Mouse (Mus musculus) midbrain, postnatal 0 days (tissue): Measurements from ENCODE around the gene Tenm2. TPM values are rescaled to one million over a fixed set of nuclear protein-coding genes. Genes with fewer than 3 reads are reported as not detected.

Experiments used
- ATAC-seq: fragments of 200-750 bp; cut with Nextera tagmentation; 2 replicates; pipeline ENCODE4 v1.8.0; 2017; ENCODE audit warnings: moderate number of reproducible peaks, mild to moderate bottlenecking, moderate TSS enrichment, moderate library complexity; ENCODE audit not compliant: low FRiP score
- DNase-seq: peaks from one replicate; pipeline ENCODE4 v3.0.0-alpha.2; 2015; ENCODE audit warnings: low spot score
- H3K27ac ChIP-seq: fragments of 300-500 bp; sonication (generic); 2 replicates; pipeline ENCODE4 v1.5.1; 2014; ENCODE audit warnings: low read depth, mild to moderate bottlenecking, low read length, mixed read lengths
- H3K27me3 ChIP-seq: fragments of 300-500 bp; sonication (generic); 2 replicates; pipeline ENCODE4 v1.6.1; 2014; ENCODE audit warnings: low read length, control low read depth, mixed read lengths; ENCODE audit not compliant: insufficient read depth
- H3K36me3 ChIP-seq: fragments of 300-500 bp; sonication (generic); 2 replicates; pipeline ENCODE4 v1.6.1; 2014; ENCODE audit warnings: low read length, control low read depth, mixed read lengths; ENCODE audit not compliant: insufficient read depth
- H3K4me1 ChIP-seq: fragments of 300-500 bp; sonication (generic); 2 replicates; pipeline ENCODE4 v1.6.1; 2014; ENCODE audit warnings: mild to moderate bottlenecking, control low read depth, antibody characterized with exemption, low read length, mixed read lengths; ENCODE audit not compliant: insufficient read depth
- H3K4me2 ChIP-seq: fragments of 300-500 bp; sonication (generic); 2 replicates; pipeline ENCODE4 v1.6.1; 2014; ENCODE audit warnings: low read depth, mild to moderate bottlenecking, low read length, mixed read lengths; ENCODE audit not compliant: poor library complexity, severe bottlenecking
- H3K4me3 ChIP-seq: fragments of 300-500 bp; sonication (generic); 2 replicates; pipeline ENCODE4 v1.5.1; 2014; ENCODE audit warnings: low read depth, mild to moderate bottlenecking, low read length, moderate library complexity
- H3K9ac ChIP-seq: fragments of 300-500 bp; sonication (generic); replicated peaks from 2 replicates; pipeline ENCODE4 v1.6.1; 2014; ENCODE audit warnings: mild to moderate bottlenecking, low read length, moderate library complexity, mixed read lengths; ENCODE audit not compliant: poor library complexity, severe bottlenecking
- H3K9me3 ChIP-seq: fragments of 300-500 bp; sonication (generic); 2 replicates; pipeline ENCODE4 v1.6.1; 2016; ENCODE audit warnings: low read length, control low read depth
- CTCF ChIP-seq: IDR thresholded peaks from 2 replicates; pipeline ENCODE4 v1.5.1; 2016; ENCODE audit warnings: antibody characterized with exemption, mild to moderate bottlenecking
- WGBS: fragments of 180-500 bp; shearing (Covaris S2); extraction: QIAGEN DNeasy Blood & Tissue Kit; methylation state at CpG from one replicate; pipeline ENCODE4 v1.1.7; 2014; 5-methylcytosine and 5-hydroxymethylcytosine counted together
- polyA plus RNA-seq: library from polyadenylated mRNA; unstranded; fragments of >200 nt; fragmentation: Nextera tagmentation; extraction: Ambion mirVana; gene quantifications from 2 replicates; pipeline ENCODE4 v1.2.1, GENCODE M21; 2015
- total RNA-seq: library from RNA; depleted of rRNA; stranded (reverse); fragments of >200 nt; gene quantifications from 2 replicates; pipeline ENCODE4 v1.2.3, GENCODE M21; 2014

The Tenm2 gene
- total and polyA plus RNA-seq, 2 experiments from 2014 or later = 62.6 to 138 TPM

DNA sequence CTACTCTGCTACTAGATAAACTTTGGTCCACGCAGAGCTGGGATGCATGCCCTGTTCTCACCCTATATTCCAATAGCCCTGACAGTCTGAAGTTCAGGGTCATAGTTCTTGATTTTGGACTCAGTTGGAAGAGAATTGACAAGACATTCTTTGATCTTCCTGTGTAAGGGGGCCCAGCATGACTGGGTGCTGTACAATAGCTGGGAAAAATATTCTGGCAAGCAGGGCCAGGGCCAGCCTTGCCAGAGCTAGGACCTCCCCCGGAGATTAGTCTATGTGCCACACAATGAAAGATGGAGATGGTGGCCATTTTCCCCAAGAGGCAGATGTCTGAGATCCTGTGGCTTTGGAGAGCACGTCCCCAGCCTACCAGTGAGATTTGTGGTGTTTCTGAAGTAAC, 1021.2 kb downstream of the Tenm2 start:
- Histone ChIP-seq H3K27me3 (no peaks in the 10 kb centered on the region), H3K9ac (no peak overlapping the region), H3K4me2 (no peak overlapping the region), H3K4me1 (no peaks in the 10 kb centered on the region), H3K36me3 (no peaks in the 10 kb centered on the region), H3K4me3 (no peak overlapping the region), H3K9me3 (no peaks in the 10 kb centered on the region), H3K27ac (no peak overlapping the region)
- no peak for DNase-seq
- TF ChIP-seq CTCF = no peak
- ATAC-seq = no peak
- WGBS = 68% methylated on average over 3 of the region's 3 CpGs

DNA sequence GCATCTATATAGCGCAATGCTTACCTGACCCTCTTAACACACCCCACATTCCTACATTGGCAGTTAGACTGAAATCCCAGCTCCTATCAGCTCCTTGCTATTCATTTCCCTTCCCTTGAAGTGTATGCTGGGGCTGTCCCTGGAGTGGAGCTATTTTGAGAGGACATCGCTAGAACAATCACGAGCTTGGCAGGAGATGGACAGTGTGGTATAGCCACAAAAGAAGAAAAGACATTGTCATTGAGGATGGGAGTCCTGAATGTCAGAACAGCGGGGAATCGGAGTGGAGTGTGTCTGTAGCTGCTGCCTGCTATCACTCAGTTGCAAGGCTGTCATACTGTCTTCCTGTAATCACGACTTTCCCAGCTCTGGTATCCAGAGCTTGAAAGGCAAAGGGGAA, 1031.4 kb downstream of the Tenm2 start:
- Histone ChIP-seq H3K4me2 (no peak overlapping the region), H3K9me3 (no peaks in the 10 kb centered on the region), H3K9ac (no peak overlapping the region), H3K4me3 (no peak overlapping the region), H3K27me3 (no peaks in the 10 kb centered on the region), H3K4me1 (no peaks in the 10 kb centered on the region), H3K36me3 (peaks cover 7% of the 10 kb centered on the region), H3K27ac (0 out of 2 replicates have a peak overlapping the region, but pooled peaks have one; percentile 18)
- DNase-seq = no peak
- 68% methylated on average over 6 of the region's 6 CpGs for WGBS
- ATAC-seq = no peak
- TF ChIP-seq CTCF = no peak

DNA sequence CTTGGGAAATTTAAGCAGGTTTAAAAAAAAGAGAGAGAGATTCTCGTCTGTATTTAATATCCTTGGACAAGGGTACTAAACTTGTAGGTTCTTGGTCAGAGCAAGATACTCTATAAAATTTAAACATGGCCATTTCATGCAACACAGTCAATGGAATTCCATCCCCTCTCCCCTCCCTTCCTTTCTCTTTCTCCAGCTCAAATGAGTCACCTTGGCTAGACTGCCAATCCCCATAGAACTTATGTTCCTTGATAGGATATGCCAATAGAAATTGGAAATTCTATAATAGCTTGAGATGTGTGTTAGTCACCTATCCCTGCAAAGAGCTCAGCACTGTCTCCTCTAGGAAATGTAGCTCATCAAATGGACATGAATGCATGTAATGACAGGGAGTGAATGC, 1031.9 kb downstream of the Tenm2 start:
- H3K4me2 ChIP-seq = no peak overlapping the region
- no peak overlapping the region for H3K4me3 ChIP-seq
- 72% methylated on average over 1 of the region's 1 CpGs for WGBS
- no peak for DNase-seq
- H3K27me3 ChIP-seq = no peaks in the 10 kb centered on the region
- peaks cover 7% of the 10 kb centered on the region for H3K36me3 ChIP-seq
- H3K4me1 ChIP-seq = no peaks in the 10 kb centered on the region
- H3K9me3 ChIP-seq = no peaks in the 10 kb centered on the region
- no peak for ATAC-seq
- H3K27ac ChIP-seq = no peak overlapping the region
- H3K9ac ChIP-seq = no peak overlapping the region
- no peak for TF ChIP-seq CTCF

DNA sequence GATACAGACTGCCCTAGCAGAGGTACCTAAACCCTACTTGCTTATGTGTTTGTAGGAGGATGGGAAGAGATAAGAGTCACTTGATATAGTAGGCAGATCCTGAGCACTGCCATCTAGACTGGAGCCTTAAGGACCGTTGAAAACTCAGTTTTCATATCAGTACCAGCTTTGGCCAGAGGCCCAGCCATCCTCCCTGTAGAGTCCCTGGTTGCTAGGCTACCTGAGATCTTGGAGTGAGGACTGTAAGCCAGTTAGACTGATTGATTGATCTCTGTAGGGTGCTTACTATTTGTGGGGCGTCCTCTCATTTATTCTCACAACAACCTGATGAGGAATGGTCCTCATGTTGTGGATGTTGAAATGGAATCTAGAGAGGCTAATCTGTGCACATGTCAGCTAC, 1041.4 kb downstream of the Tenm2 start:
- Histone ChIP-seq H3K9ac (no peak overlapping the region), H3K27me3 (no peaks in the 10 kb centered on the region), H3K27ac (no peak overlapping the region), H3K4me1 (no peaks in the 10 kb centered on the region; the same call in 1 of the 2 replicates), H3K4me2 (no peak overlapping the region), H3K4me3 (no peak overlapping the region), H3K36me3 (no peaks in the 10 kb centered on the region), H3K9me3 (no peaks in the 10 kb centered on the region)
- DNase-seq (peak; percentile 42), ATAC-seq (no peak)
- 37% methylated on average over 2 of the region's 2 CpGs for WGBS
- TF ChIP-seq CTCF = no peak

DNA sequence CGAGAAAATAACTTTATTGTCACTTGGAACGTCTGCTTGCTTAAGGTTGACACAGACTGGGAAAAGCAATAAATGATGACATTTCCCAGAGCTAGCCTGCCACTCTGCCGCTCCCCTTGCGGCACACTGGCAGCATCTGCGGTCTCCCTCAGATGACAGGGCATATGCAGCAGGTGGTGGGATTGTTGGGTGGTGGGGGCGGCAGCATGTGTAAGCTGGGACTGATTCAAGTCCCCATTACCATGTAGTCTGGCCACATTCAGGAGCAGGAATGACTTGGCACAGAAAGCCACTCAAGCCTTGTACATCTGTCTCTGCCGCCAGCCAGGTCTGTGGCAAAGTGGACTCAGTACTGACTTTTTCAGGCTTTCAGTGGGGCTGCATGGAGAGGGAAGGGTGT, 1059.7 kb downstream of the Tenm2 start:
- H3K27me3 ChIP-seq = no peaks in the 10 kb centered on the region
- 76% methylated on average over 7 of the region's 7 CpGs for WGBS
- H3K9ac ChIP-seq = no peak overlapping the region
- H3K4me2 ChIP-seq = no peak overlapping the region
- H3K4me1 ChIP-seq = no peaks in the 10 kb centered on the region
- H3K36me3 ChIP-seq = no peaks in the 10 kb centered on the region
- H3K4me3 ChIP-seq = no peak overlapping the region
- no peak overlapping the region for H3K27ac ChIP-seq
- no peaks in the 10 kb centered on the region for H3K9me3 ChIP-seq
- TF ChIP-seq CTCF = no peak
- ATAC-seq (peak; percentile 49), DNase-seq (peak; percentile 70)

DNA sequence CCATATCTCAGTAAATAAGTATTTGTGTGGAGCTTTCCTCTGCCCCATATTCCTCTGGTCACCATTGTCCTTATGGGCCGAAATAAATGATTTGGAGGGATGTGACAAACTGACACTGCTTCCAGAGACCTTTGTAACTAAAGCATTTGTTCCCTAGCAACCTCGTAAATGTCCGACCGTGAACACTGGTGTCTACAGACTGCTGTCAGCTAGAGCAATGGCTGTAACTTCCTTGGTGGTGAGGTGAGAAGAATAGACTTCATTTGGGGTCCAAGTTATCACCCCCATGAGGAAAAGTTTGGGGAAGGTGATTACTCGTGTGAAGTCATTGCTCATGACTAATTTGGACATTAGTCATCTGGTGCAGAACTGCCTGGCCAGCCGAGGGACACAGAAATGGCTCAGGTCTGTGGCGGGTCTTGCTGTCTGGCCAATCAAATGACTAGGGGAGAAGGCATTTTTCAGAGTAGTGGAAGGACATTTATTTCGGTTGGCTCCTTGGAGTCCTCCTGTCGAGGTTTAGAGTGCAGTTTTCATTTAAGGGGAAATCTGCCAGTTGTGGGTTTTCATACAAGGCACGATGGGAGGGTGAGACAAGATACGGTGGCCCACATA, 1062.6 kb downstream of the Tenm2 start:
- no peaks in the 10 kb centered on the region for H3K9me3 ChIP-seq
- no peaks in the 10 kb centered on the region for H3K4me1 ChIP-seq
- TF ChIP-seq CTCF = no peak
- no peak overlapping the region for H3K9ac ChIP-seq
- ATAC-seq = no peak
- no peak for DNase-seq
- no peaks in the 10 kb centered on the region for H3K27me3 ChIP-seq
- H3K4me3 ChIP-seq = no peak overlapping the region
- 70% methylated on average over 11 of the region's 11 CpGs for WGBS
- H3K36me3 ChIP-seq = no peaks in the 10 kb centered on the region
- H3K4me2 ChIP-seq = no peak overlapping the region
- H3K27ac ChIP-seq = no peak overlapping the region
